Mouse (Mus musculus): ENCODE results near the gene Arid1b.

DNA sequence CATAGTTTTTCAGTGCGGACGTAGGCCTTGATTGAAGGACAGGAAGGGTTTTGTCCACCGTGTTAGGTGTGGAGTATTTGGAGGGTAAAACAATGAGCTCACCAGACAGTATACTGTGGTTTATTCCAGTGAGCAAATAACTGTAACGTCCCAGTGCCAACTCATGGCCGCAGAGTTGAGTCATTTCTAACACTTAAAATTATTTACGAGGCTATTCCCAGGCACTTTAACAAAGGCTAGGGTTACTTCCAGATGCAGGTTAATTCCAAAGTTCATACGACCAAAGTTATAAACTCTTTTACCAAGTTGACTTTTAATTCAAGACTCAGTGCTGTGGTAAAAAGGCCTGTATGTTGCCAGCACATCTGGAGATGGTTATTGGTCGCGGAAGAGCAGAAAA lies 240.9 kb downstream of the Arid1b start:
- no peak for TF ChIP-seq CTCF (IDR thresholded peaks at IDR 0.05; ENCODE audit: low read depth)
- TF ChIP-seq EP300 (IDR thresholded peaks at IDR 0.05; ENCODE audit: low read depth), result no peak

All from liver, postnatal 0 days (tissue).